Mouse (Mus musculus) liver, embryonic 14.5 days (tissue): ENCODE measurements around the gene Ebf1.

Experiments
- CTCF ChIP-seq: IDR thresholded peaks from 2 replicates; pipeline ENCODE4 v1.5.1; 2016; ENCODE audit warnings: antibody characterized with exemption, low read depth, control low read depth
- EP300 ChIP-seq: IDR thresholded peaks from 2 replicates; pipeline ENCODE4 v1.6.1; 2016; ENCODE audit warnings: antibody characterized with exemption, low read depth

- TF ChIP-seq EP300 (no peak), CTCF (no peak)
Measured at GRCm38 (mm10) chr11:44729931-44730330, 112.8 kb downstream of the Ebf1 start.
